Mouse (Mus musculus) gastrocnemius, postnatal 10 days (tissue): Measurements from ENCODE around the gene Flvcr2. TPM values are rescaled to one million over a fixed set of nuclear protein-coding genes. Genes with fewer than 3 reads are reported as not detected.
"Not testable (repeated sequence)": the region's sequence is repeated elsewhere in the genome, so short reads cannot be mapped to it uniquely, and the experiment has no call there.

Experiments used
- DNase-seq: peaks from one replicate; pipeline ENCODE4 v3.0.0; 2021; ENCODE audit warnings: mixed read lengths
- long read RNA-seq, 2 experiments: library from polyadenylated mRNA; stranded (forward); transcript quantifications; one replicate each; pipeline ENCODE4 v2.0.0; 2021
- total RNA-seq, 2 experiments: library from RNA; stranded (reverse); gene quantifications; 2 replicates each; pipeline ENCODE4 v1.2.3; 2021

Gene Flvcr2
- total RNA-seq = 1 to 10 TPM; 4.3 to 5.4 TPM
- long read RNA-seq, experiment 1, transcript Flvcr2-201 (10 exons, 3,435 nt) = major isoform, 6 of 8 reads
- long read RNA-seq, experiment 1, partial matches to known transcripts = 0 of 8 reads
- long read RNA-seq, experiment 1, other reads (novel, unspliced or antisense) = 2 of 8 reads
- long read RNA-seq, experiment 2, partial matches to known transcripts = 0 of 2 reads
- long read RNA-seq, experiment 2, other reads (novel, unspliced or antisense) = 0 of 2 reads

DNA sequence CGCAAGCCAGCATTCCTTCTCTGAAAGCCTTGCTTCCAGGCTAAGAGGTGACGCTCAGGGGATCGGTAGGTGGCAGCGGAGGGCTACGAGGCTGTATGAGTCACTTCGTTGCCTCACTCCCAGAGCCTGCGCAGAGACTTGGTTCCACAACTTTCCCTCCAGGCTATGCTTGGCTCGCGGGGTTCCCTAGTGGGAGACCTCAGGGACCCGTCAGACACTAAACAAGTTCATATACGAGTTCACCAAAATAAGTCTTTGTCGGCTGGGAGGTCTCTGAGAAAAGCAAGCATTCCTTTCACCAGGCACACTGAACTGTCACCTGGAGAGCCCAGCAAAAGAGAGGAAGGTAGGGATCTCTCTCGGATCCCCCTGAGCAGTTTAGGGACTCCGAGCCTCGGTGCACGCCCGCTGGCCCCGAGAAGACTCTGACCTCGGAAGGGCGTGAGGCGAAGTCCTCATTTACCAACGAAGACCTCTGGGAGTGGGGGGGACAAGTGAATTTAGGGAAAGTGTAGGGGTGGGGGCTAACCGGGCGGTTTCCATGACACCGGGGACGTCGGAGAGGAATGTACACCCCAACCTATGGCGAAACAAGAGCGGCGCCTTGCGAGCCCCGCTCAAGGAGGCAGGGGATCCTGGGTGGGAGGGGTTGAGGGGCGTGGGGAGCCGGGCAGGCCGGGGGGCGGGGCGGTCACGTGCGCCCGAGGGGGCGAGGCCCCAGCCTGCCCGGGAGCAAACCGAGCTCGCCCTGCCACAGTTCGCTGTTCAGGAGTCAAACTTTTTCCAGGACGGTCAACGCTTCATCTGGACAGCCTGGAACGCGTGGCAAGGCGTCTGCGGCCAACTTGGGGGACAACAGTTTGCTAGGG, at the start of gene Flvcr2:
Flvcr2 (plus strand) TSS at position 713 of the 869 bp plus-strand sequence.
- DNase-seq = peak; percentile 76

- DNase-seq = not testable (repeated sequence)
Observed at GRCm38 (mm10) chr12:85698179-85698578, 48.2 kb upstream of the Flvcr2 start.

- DNase-seq = no peak
Observed at GRCm38 (mm10) chr12:85700191-85700841, 46.0 kb upstream of the Flvcr2 start.

DNA sequence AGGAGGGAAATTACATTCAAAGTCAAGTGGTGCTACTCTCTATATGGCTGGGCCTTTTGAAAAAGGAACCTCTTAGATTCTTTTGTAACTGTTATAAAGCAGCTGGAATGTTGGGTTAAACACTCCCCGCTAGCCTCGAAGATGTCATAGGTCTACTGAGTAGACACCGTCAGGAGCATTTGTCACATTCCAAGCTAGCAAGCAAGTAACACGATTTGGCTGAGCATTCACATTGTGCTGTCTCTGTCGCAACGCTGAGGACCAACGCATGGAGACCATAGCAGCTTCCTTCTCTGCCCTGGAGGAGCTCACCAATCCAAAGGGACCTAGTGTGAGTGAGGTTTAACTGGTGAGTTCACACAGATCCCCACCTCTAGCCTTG, 45.5 kb upstream of the Flvcr2 start:
- DNase-seq = no peak

GRCm38 (mm10) chr12:85702166-85703055, 43.9 kb upstream of the Flvcr2 start:
- DNase-seq = no peak

GRCm38 (mm10) chr12:85703507-85703906, 42.8 kb upstream of the Flvcr2 start:
- DNase-seq = peak; percentile 34

- DNase-seq = no peak
Observed at GRCm38 (mm10) chr12:85704566-85704965, 41.8 kb upstream of the Flvcr2 start.

DNA sequence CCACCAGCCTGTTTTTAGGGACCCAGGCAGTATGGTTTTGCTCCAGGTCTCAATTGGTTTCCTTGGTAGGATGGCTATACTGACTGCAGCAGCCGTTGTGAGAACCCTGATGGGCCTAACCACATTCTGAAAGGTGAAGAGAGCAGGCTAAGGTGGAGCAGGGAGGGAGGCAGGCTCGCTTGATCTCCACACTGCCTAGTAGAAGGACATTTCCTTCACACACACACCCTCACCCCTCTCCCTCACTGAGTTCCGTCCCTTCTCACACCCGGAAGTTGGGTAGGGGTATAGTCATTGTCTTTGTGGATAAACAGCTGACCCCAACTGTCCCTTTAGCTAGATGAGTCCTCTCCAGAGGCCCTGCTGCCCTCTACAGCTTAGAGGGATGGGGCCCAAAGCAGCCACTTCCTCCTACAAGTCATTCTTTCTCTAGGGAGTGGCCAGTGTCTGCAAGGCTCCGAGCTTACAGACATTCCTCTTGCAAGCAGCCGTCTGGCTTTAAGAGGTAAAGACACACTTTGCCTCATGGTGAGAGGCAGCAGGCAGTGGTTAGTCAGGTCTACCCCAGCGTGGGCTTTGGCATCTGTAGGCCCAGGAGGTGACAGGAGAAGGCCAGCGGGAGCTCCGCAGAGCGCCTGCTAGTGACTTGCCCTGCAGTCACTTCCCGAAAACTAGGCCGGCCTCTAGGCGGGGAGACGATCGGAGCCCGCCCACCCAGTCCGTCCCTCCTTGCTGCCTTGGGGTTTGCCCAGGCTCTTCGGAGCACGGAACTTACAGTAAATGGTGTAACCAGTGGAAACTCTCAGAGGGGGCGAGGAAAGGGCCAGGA, 41.1 kb upstream of the Flvcr2 start:
- peak; percentile 76 for DNase-seq

DNA sequence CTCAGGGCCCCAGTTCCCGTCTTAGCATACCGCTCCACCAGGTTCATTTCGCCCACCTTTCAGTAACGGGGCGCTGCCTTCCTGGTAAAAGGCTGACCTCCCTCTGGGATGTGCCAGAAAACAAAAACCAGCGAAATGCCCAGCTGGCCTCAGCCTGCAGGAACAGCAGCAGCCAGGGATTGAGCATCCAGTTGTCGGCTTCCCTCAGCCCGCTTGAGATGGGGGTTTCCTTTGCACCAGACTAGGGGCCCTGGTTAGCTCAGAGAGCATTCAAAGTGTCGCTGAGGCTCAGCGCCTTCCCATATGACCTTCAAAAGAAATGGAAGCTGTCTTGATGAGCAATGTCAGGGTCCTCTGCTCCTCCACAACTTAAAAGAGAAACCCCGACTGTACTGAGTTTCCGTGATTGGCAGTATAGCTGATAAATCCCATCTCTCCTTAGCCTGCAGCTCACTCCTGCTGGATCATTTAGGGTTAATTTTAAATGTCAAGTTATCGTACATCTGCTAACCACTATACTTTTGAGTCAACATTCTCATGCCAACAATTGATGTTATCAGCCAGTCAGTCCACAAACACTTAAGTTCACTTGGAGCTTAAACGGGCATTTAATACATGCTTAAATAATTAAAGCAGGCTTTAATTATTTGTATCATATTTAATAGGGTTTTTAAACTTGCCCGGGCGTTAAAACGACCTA, 40.4 kb upstream of the Flvcr2 start:
- no peak for DNase-seq

- DNase-seq = no peak
Observed at GRCm38 (mm10) chr12:85706906-85707305, 39.4 kb upstream of the Flvcr2 start.

DNA sequence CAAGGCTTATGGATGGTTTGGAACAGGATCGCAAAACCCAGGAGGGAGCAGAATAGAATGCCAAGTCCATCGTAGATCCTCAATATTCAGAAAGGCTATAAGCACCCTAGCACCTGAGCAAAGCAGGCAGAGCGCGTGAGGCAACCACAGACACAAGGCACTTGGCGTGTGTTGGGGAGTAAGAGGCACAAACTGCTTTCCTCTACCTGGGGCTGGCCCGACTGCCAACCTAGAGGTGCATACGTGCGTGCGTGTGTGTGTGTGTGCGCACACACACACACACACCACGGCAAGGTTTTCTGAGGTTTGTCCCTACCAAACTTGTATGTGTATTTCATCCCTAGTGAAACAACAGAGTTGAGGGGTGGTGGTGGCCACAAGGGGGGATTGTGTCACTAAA, 38.9 kb upstream of the Flvcr2 start:
- DNase-seq = no peak

DNA sequence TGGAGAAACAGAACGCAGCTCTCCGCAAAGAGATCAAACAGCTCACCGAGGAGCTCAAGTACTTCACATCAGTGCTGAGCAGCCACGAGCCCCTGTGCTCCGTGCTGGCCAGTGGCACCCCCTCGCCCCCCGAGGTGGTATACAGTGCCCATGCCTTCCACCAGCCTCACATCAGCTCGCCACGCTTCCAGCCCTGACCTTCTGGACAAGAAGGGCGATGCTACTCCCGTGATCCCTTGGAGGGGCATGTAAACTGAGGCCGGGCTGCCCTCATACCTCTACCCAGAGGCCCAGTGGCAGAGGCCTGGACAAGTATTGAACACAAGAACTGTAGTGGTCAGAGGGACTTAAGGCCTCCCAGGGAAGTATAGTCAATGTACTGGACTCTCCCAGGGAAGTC, 37.8 kb upstream of the Flvcr2 start:
- DNase-seq = no peak

DNA sequence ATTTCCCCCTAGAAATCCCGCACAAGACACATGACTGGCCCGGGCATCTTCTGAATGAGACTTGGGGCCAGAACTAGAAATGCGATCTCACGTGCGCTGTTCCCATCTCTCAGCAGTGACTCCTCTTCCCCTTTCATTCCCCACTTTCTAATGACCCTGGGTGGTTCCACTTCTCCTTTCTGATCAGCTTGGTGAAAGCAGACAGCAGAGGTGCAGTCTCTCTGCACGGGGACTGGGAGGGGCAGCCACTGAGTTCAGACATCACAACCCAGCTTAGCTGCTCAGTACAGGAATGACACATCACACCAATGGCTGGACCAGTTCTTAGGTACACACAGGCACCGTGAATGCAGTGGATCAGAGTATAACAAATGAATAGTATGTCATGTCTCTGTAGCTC, 35.6 kb upstream of the Flvcr2 start:
- DNase-seq = no peak

GRCm38 (mm10) chr12:85712587-85712986, 33.8 kb upstream of the Flvcr2 start:
- DNase-seq = no peak

- DNase-seq = no peak
Observed at GRCm38 (mm10) chr12:85714126-85714525, 32.2 kb upstream of the Flvcr2 start.

DNA sequence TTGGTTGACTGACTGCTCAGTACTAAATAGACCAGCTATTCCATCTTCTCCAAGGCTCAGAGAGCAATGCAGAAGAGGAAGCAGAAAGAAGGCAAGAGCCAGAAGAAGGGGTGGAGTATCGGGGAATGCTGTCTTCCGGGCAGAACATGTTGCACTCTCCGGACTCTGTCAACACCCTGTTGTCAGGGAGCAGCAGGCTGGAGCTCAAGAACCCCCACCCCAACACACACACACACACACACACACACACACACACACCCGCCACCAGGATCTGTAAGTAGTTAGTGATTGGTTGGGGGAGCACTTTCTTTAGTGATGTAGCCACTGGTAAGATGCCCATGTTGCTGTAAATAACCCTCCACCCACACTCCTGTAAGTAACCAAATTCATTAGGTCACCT, 21.0 kb upstream of the Flvcr2 start:
- DNase-seq = no peak

DNA sequence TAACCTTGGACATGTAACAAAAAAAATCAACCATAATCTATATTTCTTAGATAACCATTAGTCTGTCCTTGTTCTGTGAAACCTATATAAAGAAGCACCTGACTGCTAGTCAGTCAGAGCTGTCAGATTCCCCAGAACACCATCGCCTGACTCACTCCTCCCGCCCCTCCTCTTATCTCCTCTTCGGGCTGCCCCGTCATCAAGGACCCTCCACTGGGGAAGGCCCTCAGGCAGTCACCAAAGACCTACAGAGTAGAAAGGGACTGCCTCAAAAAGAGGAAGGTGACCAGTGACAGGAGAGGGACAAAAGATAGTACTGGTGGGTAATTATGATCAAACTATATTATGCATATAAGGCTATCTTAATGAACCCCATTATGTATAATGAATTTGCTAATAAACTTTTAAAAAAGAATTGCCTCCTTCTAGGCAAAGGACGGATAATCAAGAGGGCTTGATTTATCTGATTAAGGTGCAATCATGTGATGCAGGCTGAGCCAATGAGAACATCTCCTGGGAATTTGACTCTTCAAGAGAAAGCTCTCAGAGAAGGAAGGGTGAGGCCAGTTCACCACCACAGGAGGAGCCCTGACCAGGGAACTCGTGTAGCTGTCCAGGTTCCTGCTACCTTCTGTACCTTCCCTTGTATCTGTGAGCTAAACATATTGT, 19.5 kb upstream of the Flvcr2 start:
- DNase-seq = no peak

DNA sequence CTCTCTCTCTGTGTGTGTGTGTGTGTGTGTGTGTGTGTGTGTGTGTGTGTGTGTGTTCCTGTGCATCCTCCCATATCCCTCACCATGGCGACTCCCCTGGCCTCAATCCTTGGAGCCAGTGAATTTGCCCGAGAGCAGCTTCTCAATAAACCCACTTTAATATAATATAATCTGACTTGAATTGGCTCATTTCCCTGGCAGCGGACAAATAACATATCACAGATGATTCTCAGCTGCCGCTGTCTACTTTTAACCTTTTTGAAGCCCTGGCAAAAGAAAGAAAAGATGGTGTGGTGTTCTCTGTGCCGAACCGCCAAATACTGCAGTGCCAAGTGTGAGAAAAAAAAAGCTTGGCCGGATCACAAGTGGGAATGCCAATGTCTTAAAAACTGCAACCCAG, 18.2 kb upstream of the Flvcr2 start:
- DNase-seq = no peak

DNA sequence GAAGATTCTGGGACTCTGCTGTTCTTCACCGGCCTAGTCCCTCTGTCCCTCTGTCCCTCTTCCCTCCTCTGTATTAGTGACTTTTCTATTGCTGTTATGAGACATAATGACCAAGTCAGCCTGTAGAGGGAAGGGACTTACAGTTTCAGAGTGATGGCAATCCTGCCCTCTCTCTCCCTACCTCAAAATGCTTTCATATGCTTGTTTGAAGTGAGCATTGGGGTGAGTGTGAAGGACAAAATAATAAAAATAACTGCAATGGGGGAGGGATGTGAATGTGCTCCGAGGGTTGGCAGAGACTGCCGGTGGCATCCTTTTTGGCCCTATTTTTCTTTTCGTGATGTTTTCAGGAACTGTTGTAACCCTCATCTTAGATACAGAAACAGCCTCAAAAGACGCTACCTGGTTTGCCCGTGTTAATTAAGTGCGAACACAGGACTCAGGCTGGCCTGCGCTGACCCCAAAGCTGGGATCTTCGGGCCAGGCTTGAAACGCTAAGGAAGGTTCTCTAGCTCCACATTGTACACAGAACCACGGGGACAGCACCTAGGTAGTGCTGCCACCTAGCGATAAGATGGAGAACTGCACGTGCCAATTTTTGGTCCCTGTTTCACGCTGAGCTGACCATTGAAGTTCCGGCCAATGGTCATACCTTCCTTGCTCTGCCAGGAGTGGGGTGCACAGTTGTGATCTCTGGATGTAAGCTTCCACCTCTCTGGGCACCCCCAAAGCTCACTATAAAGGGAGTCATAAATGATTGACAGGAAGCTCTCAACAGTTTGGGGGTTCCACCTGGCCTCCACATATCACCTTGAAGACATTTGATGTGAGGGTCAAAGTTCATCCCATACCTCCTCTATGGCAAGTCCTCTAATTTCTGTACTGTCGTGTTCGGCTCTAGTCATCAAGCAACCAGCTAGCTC, 17.1 kb upstream of the Flvcr2 start:
- peak; percentile 72 for DNase-seq
